Mouse (Mus musculus): ENCODE results near the gene Gm11214.

DNA sequence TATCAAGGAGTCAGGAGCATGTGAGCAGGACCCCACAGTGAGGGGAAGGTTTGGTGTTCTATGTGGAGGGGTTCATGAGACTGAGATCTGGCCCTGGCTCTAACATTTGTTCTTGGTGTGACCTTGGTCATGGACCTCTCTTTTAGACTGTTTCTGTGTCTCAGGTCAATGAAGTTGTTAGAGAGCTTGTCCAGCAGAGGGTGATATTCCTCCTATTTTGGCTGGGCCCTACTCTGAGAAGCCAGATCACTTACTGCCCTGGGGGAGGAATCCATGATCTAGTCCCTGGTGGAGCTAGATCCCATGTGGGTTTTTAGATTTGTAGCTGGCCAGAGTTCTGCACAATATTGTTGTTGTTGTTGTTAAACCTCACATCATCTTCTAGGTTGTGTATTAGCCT, 23.0 kb upstream of the Gm11214 start:
- TF ChIP-seq CTCF (IDR thresholded peaks at IDR 0.05) (peak; percentile 76), EP300 (IDR thresholded peaks at IDR 0.05) (no peak)

Data from lung, postnatal 0 days (tissue).